Mouse (Mus musculus) heart, postnatal 25 days (tissue): ENCODE measurements around the gene Ivd. TPM values are rescaled to one million over a fixed set of nuclear protein-coding genes. Genes with fewer than 3 reads are reported as not detected.

Source experiments
- DNase-seq: peaks from one replicate; pipeline ENCODE4 v3.0.0; 2022; ENCODE audit warnings: low spot score
- intact Hi-C: fragments of 180-260 bp; cut with DNase I; formaldehyde crosslinking; loops from one replicate; pipeline ENCODE4 v1.15.1; 2025
- total RNA-seq, 2 experiments: library from RNA; stranded (reverse); gene quantifications; 2 replicates each; pipeline ENCODE4 v1.2.3; 2021

Ivd gene
- total RNA-seq = 100 to 1,000 TPM; 297 to 304 TPM

GRCm38 (mm10) chr2:118861454-118862339 lies at the start of gene Ivd:
TSS of gene Ivd (plus strand) at chr2:118861954.
- peak; percentile 89 for DNase-seq
- intact Hi-C loops = loop anchor here (2.0 to 5.0 kb wide), 2 partner anchors 47 to 119 kb away; partner anchors contain the start of gene Knstrn

GRCm38 (mm10) chr2:118812724-118813123 lies 49.0 kb upstream of the Ivd start:
- DNase-seq = no peak
- intact Hi-C loops = loop anchor here (5.0 kb wide), 1 partner anchor 70 kb away; no protein-coding TSS in a partner anchor

GRCm38 (mm10) chr2:118813981-118814836 lies 47.5 kb upstream of the Ivd start, which contains the start of gene Knstrn:
TSS of gene Knstrn (plus strand) at chr2:118814003.
- intact Hi-C loops = loop anchor here (2.0 to 5.0 kb wide), 2 partner anchors 47 to 68 kb away; partner anchors contain the start of gene Ivd
- DNase-seq = peak; percentile 56

GRCm38 (mm10) chr2:118822800-118823199 lies 39.0 kb upstream of the Ivd start:
- DNase-seq = no peak
- intact Hi-C loops = no loop called here

GRCm38 (mm10) chr2:118824396-118824795 lies 37.4 kb upstream of the Ivd start:
- intact Hi-C loops = no loop called here
- DNase-seq = no peak

- no peak for DNase-seq
- intact Hi-C loops = no loop called here
Observed at GRCm38 (mm10) chr2:118829096-118829495, 32.7 kb upstream of the Ivd start.

- intact Hi-C loops = no loop called here
- DNase-seq = no peak
Observed at GRCm38 (mm10) chr2:118834061-118834460, 27.7 kb upstream of the Ivd start.

GRCm38 (mm10) chr2:118835115-118835514 lies 26.6 kb upstream of the Ivd start:
- no peak for DNase-seq
- intact Hi-C loops = no loop called here

- intact Hi-C loops = no loop called here
- DNase-seq = no peak
Observed at GRCm38 (mm10) chr2:118838330-118838729, 23.4 kb upstream of the Ivd start.

GRCm38 (mm10) chr2:118841186-118841585 lies 20.6 kb upstream of the Ivd start:
- intact Hi-C loops = no loop called here
- DNase-seq = no peak

GRCm38 (mm10) chr2:118841774-118842173 lies 20.0 kb upstream of the Ivd start:
- intact Hi-C loops = no loop called here
- DNase-seq = no peak

- no peak for DNase-seq
- intact Hi-C loops = no loop called here
Observed at GRCm38 (mm10) chr2:118844427-118844826, 17.3 kb upstream of the Ivd start.

- no peak for DNase-seq
- intact Hi-C loops = no loop called here
Observed at GRCm38 (mm10) chr2:118846246-118846645, 15.5 kb upstream of the Ivd start.

- DNase-seq = no peak
- intact Hi-C loops = no loop called here
Observed at GRCm38 (mm10) chr2:118851756-118852155, 10.0 kb upstream of the Ivd start.

GRCm38 (mm10) chr2:118862340-118862675 lies 554 bp downstream of the Ivd start:
- no peak for DNase-seq
- intact Hi-C loops = loop anchor here (5.0 kb wide), 1 partner anchor 120 kb away; no protein-coding TSS in a partner anchor

GRCm38 (mm10) chr2:118870601-118871000 lies 8.8 kb downstream of the Ivd start:
- no peak for DNase-seq
- intact Hi-C loops = no loop called here

GRCm38 (mm10) chr2:118871032-118871431 lies 9.3 kb downstream of the Ivd start:
- DNase-seq = no peak
- intact Hi-C loops = no loop called here

GRCm38 (mm10) chr2:118873018-118873417 lies 11.3 kb downstream of the Ivd start:
- DNase-seq = no peak

GRCm38 (mm10) chr2:118873890-118874430 lies 12.2 kb downstream of the Ivd start:
- intact Hi-C loops = no loop called here
- no peak for DNase-seq

More at GRCm38 (mm10) chr2:118873018-118873417, 11.3 kb downstream of the Ivd start:
- intact Hi-C loops = no loop called here

- intact Hi-C loops = no loop called here
- no peak for DNase-seq
Observed at GRCm38 (mm10) chr2:118875316-118875715, 13.6 kb downstream of the Ivd start.
